Mouse (Mus musculus): Measurements from ENCODE around the gene Pdhx. TPM values are rescaled to one million over a fixed set of nuclear protein-coding genes. Genes with fewer than 3 reads are reported as not detected.

Gene Pdhx
- polyA plus RNA-seq, 1 experiment from 2014 or later, result 25.3 TPM

DNA sequence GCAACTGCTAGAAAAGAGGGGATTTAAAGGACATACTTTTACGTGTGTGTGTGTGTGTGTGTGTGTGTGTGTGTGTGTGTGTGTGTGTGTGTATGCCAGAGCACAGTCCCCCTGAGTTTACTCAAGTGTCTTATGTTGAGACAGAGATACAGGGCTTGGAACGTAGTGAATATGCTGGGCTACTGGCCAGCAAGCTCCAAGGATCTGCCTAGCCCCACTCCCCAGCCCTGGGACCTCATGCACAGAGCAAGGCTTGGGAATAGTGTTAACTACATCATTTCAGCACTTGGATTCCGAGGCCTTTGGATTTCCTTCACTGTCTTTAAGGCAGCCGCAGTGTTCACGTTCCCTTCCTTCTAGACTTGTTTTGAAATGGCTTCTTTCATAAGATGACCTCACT is 29.3 kb upstream of the Pdhx start:
- Histone ChIP-seq H3K4me3 (ENCODE audit: low read depth, low read length) (no peak overlapping the region), H3K9ac (replicated peaks; ENCODE audit: low read depth) (no peak overlapping the region), H3K4me2 (replicated peaks; ENCODE audit: low read depth, low read length) (no peak overlapping the region), H3K9me3 (ENCODE audit: low read length) (no peaks in the 10 kb centered on the region), H3K27ac (ENCODE audit: low read length) (no peak overlapping the region), H3K27me3 (replicated peaks; ENCODE audit: insufficient read depth, low read length) (no peaks in the 10 kb centered on the region), H3K4me1 (ENCODE audit: insufficient read depth, low read depth, low read length) (no peaks in the 10 kb centered on the region), H3K36me3 (ENCODE audit: insufficient read depth, low read length) (no peaks in the 10 kb centered on the region)
- 68% methylated on average over 5 of the region's 5 CpGs for WGBS
- DNase-seq (ENCODE audit: low spot score) (no peak), ATAC-seq (no peak)
- TF ChIP-seq EP300 (IDR thresholded peaks at IDR 0.05) (no peak), CTCF (IDR thresholded peaks at IDR 0.05) (no peak)

GRCm38 (mm10) chr2:103089521-103089920 is 16.2 kb upstream of the Pdhx start:
- ATAC-seq (no peak), DNase-seq (ENCODE audit: low spot score) (no peak)
- 76% methylated on average over 6 of the region's 6 CpGs for WGBS
- Histone ChIP-seq H3K4me2 (replicated peaks; ENCODE audit: low read depth, low read length) (no peak overlapping the region), H3K4me3 (ENCODE audit: low read depth, low read length) (no peak overlapping the region), H3K27ac (ENCODE audit: low read length) (no peak overlapping the region), H3K9ac (replicated peaks; ENCODE audit: low read depth) (no peak overlapping the region), H3K9me3 (ENCODE audit: low read length) (no peaks in the 10 kb centered on the region), H3K36me3 (ENCODE audit: insufficient read depth, low read length) (peaks cover 8% of the 10 kb centered on the region; the same call in 1 of the 2 replicates), H3K27me3 (replicated peaks; ENCODE audit: insufficient read depth, low read length) (no peaks in the 10 kb centered on the region), H3K4me1 (ENCODE audit: insufficient read depth, low read depth, low read length) (no peaks in the 10 kb centered on the region)
- TF ChIP-seq CTCF (IDR thresholded peaks at IDR 0.05) (no peak), EP300 (IDR thresholded peaks at IDR 0.05) (no peak)

DNA sequence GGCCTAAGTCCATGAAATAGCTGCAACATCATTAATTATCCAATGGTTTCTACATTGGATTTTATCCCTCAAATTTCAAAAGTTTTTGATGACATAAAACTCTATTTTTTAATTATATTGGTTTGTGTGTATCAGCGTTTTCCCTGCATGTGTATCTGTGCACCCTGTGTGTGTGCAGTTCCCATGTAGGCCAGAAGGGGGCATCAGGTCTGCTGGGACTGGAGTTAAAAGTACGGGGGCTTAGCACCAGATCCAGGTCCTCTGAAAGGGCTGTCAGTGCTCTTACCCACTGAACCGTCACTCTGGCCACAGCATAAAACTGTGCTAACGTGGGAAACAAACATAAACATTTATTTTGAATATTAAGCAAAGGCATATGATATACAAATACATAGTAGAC is 14.8 kb upstream of the Pdhx start:
- H3K4me2 ChIP-seq (replicated peaks; ENCODE audit: low read depth, low read length), result no peak overlapping the region
- H3K4me1 ChIP-seq (ENCODE audit: insufficient read depth, low read depth, low read length), result no peaks in the 10 kb centered on the region
- TF ChIP-seq CTCF (IDR thresholded peaks at IDR 0.05) (peak; percentile 55), EP300 (IDR thresholded peaks at IDR 0.05) (no peak)
- no peaks in the 10 kb centered on the region for H3K9me3 ChIP-seq (ENCODE audit: low read length)
- no peak for DNase-seq (ENCODE audit: low spot score)
- no peak overlapping the region for H3K4me3 ChIP-seq (ENCODE audit: low read depth, low read length)
- peaks cover 5% of the 10 kb centered on the region; the same call in 1 of the 2 replicates for H3K36me3 ChIP-seq (ENCODE audit: insufficient read depth, low read length)
- H3K27ac ChIP-seq (ENCODE audit: low read length), result no peak overlapping the region
- no peak overlapping the region for H3K9ac ChIP-seq (replicated peaks; ENCODE audit: low read depth)
- no peaks in the 10 kb centered on the region for H3K27me3 ChIP-seq (replicated peaks; ENCODE audit: insufficient read depth, low read length)
- no peak for ATAC-seq
- 95% methylated on average over 4 of the region's 4 CpGs for WGBS

- no peaks in the 10 kb centered on the region for H3K9me3 ChIP-seq (ENCODE audit: low read length)
- no peak overlapping the region for H3K27ac ChIP-seq (ENCODE audit: low read length)
- no peak overlapping the region for H3K9ac ChIP-seq (replicated peaks; ENCODE audit: low read depth)
- DNase-seq (ENCODE audit: low spot score), result peak; percentile 72
- no peak overlapping the region for H3K4me2 ChIP-seq (replicated peaks; ENCODE audit: low read depth, low read length)
- no peak overlapping the region for H3K4me3 ChIP-seq (ENCODE audit: low read depth, low read length)
- peaks cover 5% of the 10 kb centered on the region; the same call in 1 of the 2 replicates for H3K36me3 ChIP-seq (ENCODE audit: insufficient read depth, low read length)
- no peak for ATAC-seq
- no peaks in the 10 kb centered on the region for H3K27me3 ChIP-seq (replicated peaks; ENCODE audit: insufficient read depth, low read length)
- TF ChIP-seq EP300 (IDR thresholded peaks at IDR 0.05), result no peak
- peak; percentile 86 for TF ChIP-seq CTCF (IDR thresholded peaks at IDR 0.05)
- H3K4me1 ChIP-seq (ENCODE audit: insufficient read depth, low read depth, low read length), result no peaks in the 10 kb centered on the region
- 0% methylated on average over 1 of the region's 1 CpGs for WGBS
These were observed 13.1 kb upstream of the Pdhx start for GRCm38 (mm10) chr2:103086432-103086831.

- Histone ChIP-seq H3K27ac (ENCODE audit: low read length) (no peak overlapping the region), H3K36me3 (ENCODE audit: insufficient read depth, low read length) (peaks cover 5% of the 10 kb centered on the region; the same call in 1 of the 2 replicates), H3K27me3 (replicated peaks; ENCODE audit: insufficient read depth, low read length) (no peaks in the 10 kb centered on the region), H3K9ac (replicated peaks; ENCODE audit: low read depth) (no peak overlapping the region), H3K9me3 (ENCODE audit: low read length) (no peaks in the 10 kb centered on the region), H3K4me1 (ENCODE audit: insufficient read depth, low read depth, low read length) (no peaks in the 10 kb centered on the region), H3K4me3 (ENCODE audit: low read depth, low read length) (no peak overlapping the region), H3K4me2 (replicated peaks; ENCODE audit: low read depth, low read length) (no peak overlapping the region)
- 76% methylated on average over 10 of the region's 10 CpGs for WGBS
- TF ChIP-seq EP300 (IDR thresholded peaks at IDR 0.05) (no peak), CTCF (IDR thresholded peaks at IDR 0.05) (no peak)
- ATAC-seq (no peak), DNase-seq (ENCODE audit: low spot score) (no peak)
These were observed 12.3 kb upstream of the Pdhx start for GRCm38 (mm10) chr2:103085633-103086032.

DNA sequence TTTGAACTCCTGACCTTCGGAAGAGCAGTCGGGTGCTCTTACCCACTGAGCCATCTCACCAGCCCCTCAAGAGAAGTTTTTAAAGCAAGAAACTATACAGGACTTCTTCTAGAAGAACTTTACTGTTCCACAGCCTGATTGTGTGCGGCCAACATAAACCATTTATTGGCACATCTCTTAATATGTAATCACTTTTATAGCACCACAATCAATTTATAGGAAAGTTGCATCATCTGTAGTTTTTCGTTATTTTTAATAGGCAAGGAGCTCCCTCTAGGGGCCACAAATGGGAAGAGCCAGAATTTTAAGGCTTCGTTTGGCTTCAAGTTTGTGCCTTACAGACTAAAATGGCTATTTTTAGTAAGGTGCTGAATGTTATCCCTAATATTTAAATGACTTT is 11.1 kb upstream of the Pdhx start:
- Histone ChIP-seq H3K27ac (ENCODE audit: low read length) (no peak overlapping the region), H3K4me2 (replicated peaks; ENCODE audit: low read depth, low read length) (no peak overlapping the region), H3K27me3 (replicated peaks; ENCODE audit: insufficient read depth, low read length) (no peaks in the 10 kb centered on the region), H3K36me3 (ENCODE audit: insufficient read depth, low read length) (peaks cover 3% of the 10 kb centered on the region; the same call in 1 of the 2 replicates), H3K4me3 (ENCODE audit: low read depth, low read length) (no peak overlapping the region), H3K9me3 (ENCODE audit: low read length) (no peaks in the 10 kb centered on the region), H3K9ac (replicated peaks; ENCODE audit: low read depth) (no peak overlapping the region), H3K4me1 (ENCODE audit: insufficient read depth, low read depth, low read length) (no peaks in the 10 kb centered on the region)
- 57% methylated on average over 5 of the region's 5 CpGs for WGBS
- ATAC-seq, result no peak
- TF ChIP-seq CTCF (IDR thresholded peaks at IDR 0.05) (peak; percentile 74), EP300 (IDR thresholded peaks at IDR 0.05) (no peak)
- DNase-seq (ENCODE audit: low spot score), result peak; percentile 66

GRCm38 (mm10) chr2:103082853-103083252 is 9.5 kb upstream of the Pdhx start:
- WGBS, result 62% methylated on average over 7 of the region's 7 CpGs
- Histone ChIP-seq H3K36me3 (ENCODE audit: insufficient read depth, low read length) (no peaks in the 10 kb centered on the region), H3K27ac (ENCODE audit: low read length) (no peak overlapping the region), H3K4me1 (ENCODE audit: insufficient read depth, low read depth, low read length) (no peaks in the 10 kb centered on the region), H3K27me3 (replicated peaks; ENCODE audit: insufficient read depth, low read length) (no peaks in the 10 kb centered on the region), H3K4me2 (replicated peaks; ENCODE audit: low read depth, low read length) (no peak overlapping the region), H3K9me3 (ENCODE audit: low read length) (no peaks in the 10 kb centered on the region), H3K4me3 (ENCODE audit: low read depth, low read length) (no peak overlapping the region), H3K9ac (replicated peaks; ENCODE audit: low read depth) (no peak overlapping the region)
- ATAC-seq (peak; percentile 43), DNase-seq (ENCODE audit: low spot score) (peak; percentile 11)
- TF ChIP-seq EP300 (IDR thresholded peaks at IDR 0.05) (no peak), CTCF (IDR thresholded peaks at IDR 0.05) (no peak)

Data from lung, postnatal 0 days (tissue).